Mouse (Mus musculus) E14TG2a.4 (cell line): ENCODE measurements around the gene Luzp1.
A peak's percentile ranks its signal among the peaks of the same experiment; 100 is the strongest.

Experiments used
- H3K27me3 ChIP-seq: 2 replicates; pipeline ENCODE4 v1.6.1; 2014; ENCODE audit warnings: low read length, control low read depth; ENCODE audit not compliant: insufficient read depth
- H3K36me3 ChIP-seq: 2 replicates; pipeline ENCODE4 v1.6.1; 2014; ENCODE audit warnings: low read length, control low read depth; ENCODE audit not compliant: insufficient read depth
- H3K4me1 ChIP-seq: replicated peaks from 2 replicates; pipeline ENCODE4 v1.6.1; 2014; ENCODE audit warnings: low read depth, low read length, control low read depth
- H3K4me3 ChIP-seq: replicated peaks from 2 replicates; pipeline ENCODE4 v1.5.1; 2014; ENCODE audit warnings: mild to moderate bottlenecking, low read length
- H3K9me3 ChIP-seq: 2 replicates; pipeline ENCODE4 v1.6.1; 2014; ENCODE audit warnings: low read length, control low read depth
- CTCF ChIP-seq: conservative IDR thresholded peaks from 2 replicates; pipeline ENCODE4 v1.5.1; 2014; ENCODE audit warnings: low read length
- NANOG ChIP-seq: IDR thresholded peaks from 2 replicates; pipeline ENCODE4 v1.6.1; 2014; ENCODE audit warnings: borderline replicate concordance, low read length, mixed read lengths
- POU5F1 ChIP-seq: IDR thresholded peaks from 2 replicates; pipeline ENCODE4 v1.6.1; 2014; ENCODE audit warnings: low read length, borderline replicate concordance

Luzp1 gene

DNA sequence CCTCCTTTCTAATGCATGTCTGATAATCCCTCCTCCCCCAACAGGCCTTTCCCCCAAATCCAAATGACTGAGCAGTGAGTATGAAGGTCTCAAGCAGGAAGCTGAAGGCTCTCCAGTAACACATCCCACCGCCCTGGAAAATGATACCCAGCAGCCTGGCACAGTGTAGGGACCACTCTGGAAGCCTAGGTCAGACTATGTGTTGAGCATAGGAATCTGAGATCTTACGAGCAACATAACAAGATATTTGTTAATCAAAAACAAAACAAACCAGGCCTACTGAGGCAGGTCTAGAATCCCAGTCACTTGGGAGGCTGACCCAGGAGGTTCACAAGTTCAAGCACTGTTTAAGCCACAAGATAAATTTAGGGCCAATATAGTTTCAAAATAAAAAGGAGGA is 131.0 kb downstream of the Luzp1 start:
- no peak for TF ChIP-seq POU5F1
- no peak for TF ChIP-seq NANOG
- no peak for TF ChIP-seq CTCF
- Histone ChIP-seq H3K4me1 (peaks cover 65% of the 10 kb centered on the region), H3K9me3 (no peaks in the 10 kb centered on the region), H3K4me3 (peak overlapping the region; percentile 95), H3K36me3 (peaks cover 4% of the 10 kb centered on the region; the same call in 1 of the 2 replicates), H3K27me3 (no peaks in the 10 kb centered on the region)

DNA sequence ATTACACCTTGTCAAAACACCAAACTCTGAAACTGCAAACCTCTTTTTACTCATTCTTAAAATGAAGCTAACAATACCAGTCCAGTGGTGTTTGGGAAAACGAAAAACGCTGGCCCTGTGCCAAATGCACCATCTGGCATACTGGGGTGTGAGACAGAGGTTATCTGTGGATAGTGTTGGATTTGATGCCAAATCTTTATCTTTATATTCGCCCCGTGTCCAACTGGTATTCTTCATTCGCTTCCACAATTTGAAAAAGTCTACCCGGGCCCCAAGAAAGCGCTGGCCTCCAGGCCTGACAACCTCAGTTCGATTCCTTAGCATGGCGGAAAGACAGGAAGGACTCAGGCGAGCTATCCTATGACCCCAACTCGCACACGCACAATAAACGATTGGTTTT is 131.9 kb downstream of the Luzp1 start:
- H3K27me3 ChIP-seq = no peaks in the 10 kb centered on the region
- H3K9me3 ChIP-seq = no peaks in the 10 kb centered on the region
- H3K36me3 ChIP-seq = peaks cover 4% of the 10 kb centered on the region; the same call in 1 of the 2 replicates
- peaks cover 68% of the 10 kb centered on the region for H3K4me1 ChIP-seq
- H3K4me3 ChIP-seq = peak overlapping the region; percentile 95
- TF ChIP-seq NANOG (no peak), CTCF (no peak), POU5F1 (no peak)

DNA sequence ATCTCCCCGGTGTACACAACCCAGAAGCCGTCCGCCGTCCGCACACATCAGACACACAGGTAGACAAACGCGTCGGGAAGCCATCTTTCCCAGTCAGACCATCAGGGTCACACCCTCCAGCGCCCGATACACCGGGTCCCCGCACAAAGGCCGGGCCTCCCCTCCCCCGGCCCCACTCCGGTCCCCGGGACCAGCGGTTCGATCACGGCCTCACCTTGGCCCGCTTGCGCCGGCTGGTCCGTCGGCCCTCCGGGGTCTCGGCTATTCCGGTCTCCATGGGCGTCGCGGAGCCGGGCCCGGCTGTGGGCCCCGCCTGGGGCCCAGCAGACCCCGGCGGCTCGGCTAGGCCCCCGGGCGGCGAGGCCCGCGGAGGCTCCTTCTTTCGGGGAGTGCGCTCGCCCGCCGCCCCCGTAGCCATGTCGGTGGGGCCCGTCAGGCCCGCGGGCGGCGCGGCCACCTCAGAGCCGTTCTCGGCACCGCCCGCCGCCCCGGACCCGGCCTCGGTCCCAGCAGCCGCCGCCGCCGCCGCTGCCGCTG is 132.5 kb downstream of the Luzp1 start:
- H3K36me3 ChIP-seq = peaks cover 4% of the 10 kb centered on the region; the same call in 1 of the 2 replicates
- TF ChIP-seq NANOG (no peak), CTCF (no peak), POU5F1 (no peak)
- peaks cover 64% of the 10 kb centered on the region for H3K4me1 ChIP-seq
- H3K27me3 ChIP-seq = no peaks in the 10 kb centered on the region
- peak overlapping the region; percentile 95 for H3K4me3 ChIP-seq
- H3K9me3 ChIP-seq = no peaks in the 10 kb centered on the region

DNA sequence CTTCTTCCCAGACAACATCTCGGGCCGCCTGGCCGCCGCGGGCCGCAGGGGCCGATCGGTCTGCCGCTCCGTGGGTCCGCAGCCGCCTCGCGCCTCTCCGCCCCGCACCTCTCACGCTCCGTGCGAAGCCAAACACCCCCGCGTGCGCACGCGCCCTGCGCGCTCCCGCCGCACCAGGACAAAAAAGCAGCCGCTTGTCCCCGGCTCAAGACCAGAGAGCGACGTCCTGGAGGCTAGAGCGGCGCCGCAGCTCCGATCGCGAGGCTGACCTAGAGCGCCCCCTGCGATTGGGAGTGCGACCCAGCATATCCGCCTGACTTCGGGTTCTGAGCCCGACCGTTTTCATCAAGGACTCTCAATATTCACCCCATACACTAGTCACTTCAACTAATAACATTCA is 133.0 kb downstream of the Luzp1 start, which contains the start of gene Kdm1a:
TSS of gene Kdm1a (minus strand) at position 156 of the 400 bp plus-strand sequence.
- Histone ChIP-seq H3K4me3 (peak within 1 kb of the TSS; percentile 95), H3K27me3 (no peaks in the 10 kb centered on the region), H3K4me1 (peaks cover 60% of the 10 kb centered on the region), H3K9me3 (no peaks in the 10 kb centered on the region), H3K36me3 (peaks cover 4% of the 10 kb centered on the region; the same call in 1 of the 2 replicates)
- no peak for TF ChIP-seq POU5F1
- TF ChIP-seq CTCF = peak; percentile 56
- no peak for TF ChIP-seq NANOG
